Mouse (Mus musculus) E14TG2a.4 (cell line): ENCODE data around the gene Apobec2.

Source experiments
- H3K27me3 ChIP-seq: 2 replicates; pipeline ENCODE4 v1.6.1; 2014; ENCODE audit warnings: low read length, control low read depth; ENCODE audit not compliant: insufficient read depth
- H3K36me3 ChIP-seq: 2 replicates; pipeline ENCODE4 v1.6.1; 2014; ENCODE audit warnings: low read length, control low read depth; ENCODE audit not compliant: insufficient read depth
- H3K4me1 ChIP-seq: replicated peaks from 2 replicates; pipeline ENCODE4 v1.6.1; 2014; ENCODE audit warnings: low read depth, low read length, control low read depth
- H3K4me3 ChIP-seq: replicated peaks from 2 replicates; pipeline ENCODE4 v1.5.1; 2014; ENCODE audit warnings: mild to moderate bottlenecking, low read length
- H3K9me3 ChIP-seq: 2 replicates; pipeline ENCODE4 v1.6.1; 2014; ENCODE audit warnings: low read length, control low read depth
- CTCF ChIP-seq: conservative IDR thresholded peaks from 2 replicates; pipeline ENCODE4 v1.5.1; 2014; ENCODE audit warnings: low read length
- NANOG ChIP-seq: IDR thresholded peaks from 2 replicates; pipeline ENCODE4 v1.6.1; 2014; ENCODE audit warnings: borderline replicate concordance, low read length, mixed read lengths
- POU5F1 ChIP-seq: IDR thresholded peaks from 2 replicates; pipeline ENCODE4 v1.6.1; 2014; ENCODE audit warnings: low read length, borderline replicate concordance

Gene Apobec2

DNA sequence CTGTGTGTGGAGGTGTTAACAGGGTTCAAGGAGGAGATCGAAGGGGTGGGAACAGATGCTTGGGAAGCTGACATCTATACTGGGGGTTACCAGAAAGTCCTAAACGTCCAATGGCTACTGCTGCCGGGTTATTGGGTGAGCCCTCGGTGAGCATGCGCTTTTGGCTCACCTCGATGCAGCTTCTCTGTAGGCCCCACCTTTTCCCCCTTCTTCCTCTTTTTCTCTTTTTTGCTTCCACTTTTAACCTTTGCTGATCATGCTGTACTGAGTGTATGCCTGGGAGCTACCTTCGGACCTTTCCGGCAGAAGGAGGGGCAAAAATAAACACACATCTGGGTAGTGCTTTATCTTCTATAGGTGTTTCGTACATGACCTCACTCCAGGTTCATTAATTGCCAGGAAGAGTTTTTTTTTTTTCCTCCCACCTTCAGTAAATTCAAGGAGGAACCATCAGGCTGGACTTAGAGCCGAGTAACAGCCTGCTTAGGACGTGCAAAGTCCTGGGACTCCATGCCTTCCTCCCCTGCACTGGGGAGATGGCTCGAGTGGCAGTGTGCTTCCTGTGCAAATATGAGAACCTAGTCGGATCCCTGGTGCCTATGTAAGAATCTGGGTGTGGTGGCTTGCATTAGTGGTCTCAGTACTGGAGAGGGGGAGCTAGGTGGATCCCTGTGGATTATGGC, 25.4 kb upstream of the Apobec2 start:
- H3K4me3 ChIP-seq, result no peak overlapping the region
- no peaks in the 10 kb centered on the region for H3K9me3 ChIP-seq
- TF ChIP-seq CTCF (no peak), NANOG (no peak), POU5F1 (no peak)
- H3K27me3 ChIP-seq, result peaks cover 13% of the 10 kb centered on the region
- H3K4me1 ChIP-seq, result peaks cover 48% of the 10 kb centered on the region
- H3K36me3 ChIP-seq, result no peaks in the 10 kb centered on the region

DNA sequence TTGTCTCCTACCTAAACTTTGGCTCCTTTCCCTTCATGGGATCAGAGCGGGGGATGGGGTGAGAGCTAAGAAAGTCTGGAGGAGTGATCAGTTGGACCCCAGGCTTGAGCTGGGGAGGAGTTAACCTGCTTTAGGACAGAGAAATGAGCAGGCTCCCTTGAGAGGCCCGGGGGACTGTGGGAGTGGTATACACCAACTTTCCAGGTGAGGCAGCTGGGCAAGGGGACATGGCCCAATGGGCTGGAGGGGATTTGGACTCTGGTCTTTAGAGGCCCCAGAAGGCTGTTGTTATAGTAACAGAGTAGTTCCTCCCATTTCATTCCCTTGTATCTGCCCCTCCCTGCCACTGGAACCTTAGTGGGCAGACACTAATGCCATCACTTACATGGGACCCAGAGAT, 23.2 kb upstream of the Apobec2 start:
- peaks cover 56% of the 10 kb centered on the region for H3K4me1 ChIP-seq
- peaks cover 17% of the 10 kb centered on the region for H3K27me3 ChIP-seq
- no peaks in the 10 kb centered on the region for H3K36me3 ChIP-seq
- H3K9me3 ChIP-seq, result no peaks in the 10 kb centered on the region
- H3K4me3 ChIP-seq, result no peak overlapping the region
- TF ChIP-seq CTCF, result no peak
- no peak for TF ChIP-seq POU5F1
- TF ChIP-seq NANOG, result no peak

DNA sequence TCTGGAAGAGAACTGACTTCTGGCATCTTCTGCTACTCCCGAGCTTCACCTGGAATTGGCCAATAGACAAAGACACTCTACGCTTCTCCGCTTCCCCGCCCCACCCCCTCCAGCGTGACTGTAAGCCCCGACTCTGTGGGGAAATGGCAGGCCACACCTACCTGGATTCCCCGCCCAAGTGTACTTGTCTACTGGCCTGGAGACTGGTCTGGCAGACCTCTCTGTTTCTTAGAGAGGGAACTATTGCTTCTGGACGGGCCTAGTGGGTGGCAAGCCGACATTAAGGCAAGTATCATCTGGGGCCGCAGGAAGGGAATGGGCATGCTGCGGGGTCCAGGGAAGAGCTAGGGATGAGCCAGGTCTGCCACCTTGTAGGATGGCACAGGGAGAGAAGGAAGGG, 22.0 kb upstream of the Apobec2 start, which contains the start of gene Unc5cl:
Unc5cl (plus strand) TSS at position 214 of the 400 bp plus-strand sequence.
- Histone ChIP-seq H3K36me3 (no peaks in the 10 kb centered on the region), H3K9me3 (no peaks in the 10 kb centered on the region), H3K4me3 (peak within 1 kb of the TSS; percentile 68), H3K4me1 (peaks cover 64% of the 10 kb centered on the region), H3K27me3 (peaks cover 17% of the 10 kb centered on the region)
- TF ChIP-seq NANOG (no peak), POU5F1 (no peak), CTCF (no peak)

DNA sequence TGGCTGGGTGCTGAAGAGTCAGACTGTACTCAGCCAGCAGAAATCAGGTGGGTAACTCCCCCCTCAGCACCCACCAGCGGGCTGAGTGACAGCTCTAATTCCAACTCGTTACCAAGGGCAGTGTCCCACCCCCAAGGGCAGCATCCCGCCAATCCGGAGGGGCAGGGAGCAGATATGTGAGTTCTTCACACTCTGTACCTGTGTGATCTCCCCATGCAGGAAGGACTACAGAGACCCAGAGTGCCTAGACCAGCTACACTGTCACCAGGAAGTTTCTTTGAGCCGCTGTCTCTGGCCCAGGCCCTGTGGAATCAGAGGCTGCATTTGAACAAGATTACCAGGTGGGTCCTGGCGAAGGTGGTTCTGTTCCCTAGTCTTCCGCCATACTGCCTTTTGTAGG, 21.5 kb upstream of the Apobec2 start:
- Histone ChIP-seq H3K4me1 (peaks cover 60% of the 10 kb centered on the region), H3K36me3 (no peaks in the 10 kb centered on the region), H3K27me3 (peaks cover 17% of the 10 kb centered on the region), H3K9me3 (no peaks in the 10 kb centered on the region), H3K4me3 (peak overlapping the region; percentile 68)
- TF ChIP-seq CTCF (no peak), POU5F1 (no peak), NANOG (no peak)

DNA sequence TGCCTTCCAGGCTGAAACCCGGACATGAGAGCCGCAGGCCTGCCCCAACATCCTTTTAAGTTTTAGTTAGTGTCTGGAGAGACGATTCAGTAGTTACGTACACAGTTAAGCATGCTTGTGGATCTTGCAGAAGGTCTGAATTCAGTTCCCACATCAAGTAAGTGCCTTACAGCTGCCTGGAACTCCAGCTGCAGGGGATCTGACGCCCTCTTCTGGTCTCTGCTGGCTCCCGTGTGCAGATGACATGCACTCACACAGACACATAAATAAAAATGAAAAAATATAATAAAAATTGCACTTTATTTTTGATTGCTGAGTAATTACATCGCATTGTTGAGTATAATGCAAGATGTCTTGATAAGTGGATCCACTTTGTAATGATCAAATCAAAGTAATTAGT, 20.8 kb upstream of the Apobec2 start:
- H3K36me3 ChIP-seq, result no peaks in the 10 kb centered on the region
- peak; percentile 18; the same call in 1 of the 2 replicates for TF ChIP-seq CTCF
- no peak for TF ChIP-seq NANOG
- peaks cover 19% of the 10 kb centered on the region for H3K27me3 ChIP-seq
- H3K4me1 ChIP-seq, result peaks cover 61% of the 10 kb centered on the region
- H3K9me3 ChIP-seq, result no peaks in the 10 kb centered on the region
- no peak overlapping the region for H3K4me3 ChIP-seq

DNA sequence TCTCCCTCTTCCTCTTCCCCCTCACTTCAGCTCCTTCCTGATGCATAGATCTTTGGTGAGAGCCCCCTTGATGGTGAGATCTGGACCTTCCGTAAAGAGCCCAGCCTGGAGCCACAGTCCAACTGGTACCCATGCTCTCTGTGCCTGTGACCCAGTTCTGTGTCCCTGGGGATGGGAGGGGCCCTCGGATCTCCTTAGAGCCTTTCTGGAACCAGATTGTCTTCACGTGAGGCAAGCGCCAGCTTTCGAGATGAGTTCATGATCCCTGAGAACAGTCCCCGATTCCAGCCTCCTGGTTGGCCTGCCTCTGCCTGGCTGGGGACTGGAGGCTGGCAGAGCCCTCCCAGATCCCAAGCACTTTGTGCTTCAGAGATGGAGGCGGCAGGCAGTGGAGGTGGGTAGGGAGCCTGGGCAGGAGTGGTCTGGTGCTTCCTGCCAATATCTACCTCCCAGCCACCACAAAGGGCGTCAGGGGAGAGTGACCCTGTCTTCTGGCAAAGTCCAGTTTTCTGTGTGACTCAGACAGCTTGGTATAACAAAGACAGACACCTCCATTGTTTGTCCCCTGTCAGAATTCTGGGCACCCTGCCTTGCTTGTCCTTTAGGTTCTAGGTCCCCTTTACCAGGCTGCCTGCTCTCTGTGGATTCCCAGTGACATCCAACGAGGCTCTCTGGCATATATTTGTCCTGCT, 19.2 kb upstream of the Apobec2 start:
- Histone ChIP-seq H3K4me3 (no peak overlapping the region), H3K27me3 (peaks cover 17% of the 10 kb centered on the region; the same call in 1 of the 2 replicates), H3K9me3 (no peaks in the 10 kb centered on the region), H3K4me1 (peaks cover 69% of the 10 kb centered on the region), H3K36me3 (no peaks in the 10 kb centered on the region)
- TF ChIP-seq CTCF (no peak), NANOG (no peak), POU5F1 (no peak)

DNA sequence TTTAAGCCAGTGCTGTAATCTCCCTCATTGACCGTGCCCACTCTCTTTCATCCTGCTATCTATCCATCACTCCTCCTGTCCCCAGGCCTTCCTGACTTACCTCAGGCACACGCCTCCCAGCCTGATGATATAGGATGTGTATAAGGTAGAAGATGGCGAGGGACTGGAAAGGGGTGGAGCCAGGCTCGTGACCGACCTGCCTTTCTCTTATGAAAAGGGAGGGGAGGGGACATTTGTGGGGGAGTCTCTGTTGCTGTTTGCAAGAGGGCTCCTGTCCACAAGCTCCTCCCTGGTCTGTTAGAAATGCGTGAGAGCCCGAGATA, 18.6 kb upstream of the Apobec2 start, which contains the start of gene Tspo2:
Tspo2 (minus strand) TSS at position 170 of the 323 bp plus-strand sequence.
- no peak within 1 kb of the TSS for H3K4me3 ChIP-seq
- TF ChIP-seq NANOG (no peak), POU5F1 (no peak), CTCF (no peak)
- H3K36me3 ChIP-seq, result no peaks in the 10 kb centered on the region
- peaks cover 17% of the 10 kb centered on the region; the same call in 1 of the 2 replicates for H3K27me3 ChIP-seq
- no peaks in the 10 kb centered on the region for H3K9me3 ChIP-seq
- H3K4me1 ChIP-seq, result peaks cover 69% of the 10 kb centered on the region

DNA sequence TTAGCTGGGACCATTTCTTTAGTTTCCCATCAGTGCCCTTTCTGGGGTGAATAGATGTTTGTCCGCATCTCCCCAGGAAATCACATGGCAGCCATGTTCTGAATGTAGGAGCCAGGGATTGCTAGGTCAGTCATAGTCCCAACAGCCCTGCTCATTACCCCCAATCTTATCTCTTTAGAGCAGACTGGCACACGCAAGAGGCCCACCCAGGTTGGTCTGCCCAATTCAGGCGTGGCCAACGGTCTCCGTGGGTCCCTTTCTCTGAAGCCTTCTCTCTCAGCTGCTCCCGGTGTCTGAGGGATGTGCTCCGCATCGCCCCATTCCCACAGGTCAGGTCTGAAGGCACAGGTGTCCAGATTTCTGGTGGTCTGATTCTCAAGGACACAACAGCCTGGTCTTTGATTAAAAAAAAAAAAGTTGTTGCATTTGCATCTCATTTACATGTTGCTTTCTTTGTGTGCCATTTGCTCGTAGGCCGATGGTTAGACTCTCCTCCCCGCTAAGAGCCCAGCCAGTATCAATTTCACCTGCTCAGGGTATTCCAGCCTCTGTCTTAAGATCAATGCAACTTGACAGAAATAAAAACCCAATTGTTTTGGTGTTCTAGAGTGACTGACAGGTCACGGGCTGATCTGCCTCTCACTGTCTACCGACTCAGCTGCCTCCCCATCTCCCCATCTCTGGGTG, 18.1 kb upstream of the Apobec2 start:
- H3K36me3 ChIP-seq, result no peaks in the 10 kb centered on the region
- no peak overlapping the region for H3K4me3 ChIP-seq
- no peak for TF ChIP-seq POU5F1
- no peak for TF ChIP-seq CTCF
- TF ChIP-seq NANOG, result no peak
- peaks cover 14% of the 10 kb centered on the region; the same call in 1 of the 2 replicates for H3K27me3 ChIP-seq
- H3K9me3 ChIP-seq, result no peaks in the 10 kb centered on the region
- peaks cover 65% of the 10 kb centered on the region for H3K4me1 ChIP-seq
